Mouse (Mus musculus) adrenal gland, adult (tissue): ENCODE results near the gene Tcl1b3.
A peak's percentile ranks its signal among the peaks of the same experiment; 100 is the strongest.
"Not testable (repeated sequence)": the region's sequence is repeated elsewhere in the genome, so short reads cannot be mapped to it uniquely, and the experiment has no call there.

Source experiments
- DNase-seq, 2 experiments: peaks; one replicate each; pipeline ENCODE4 v3.0.0; 2022 to 2023; ENCODE audit warnings: low spot score in 1 of 2; ENCODE audit not compliant: inconsistent age in 2 of 2

The Tcl1b3 gene

GRCm38 (mm10) chr12:105190743-105191142 lies at the start of gene Tcl1b3:
TSS of gene Tcl1b3 (plus strand) at chr12:105191043.
- DNase-seq = not testable (repeated sequence)

- peak in 1 of 2 experiments; percentile 71 for DNase-seq
Observed at GRCm38 (mm10) chr12:105143096-105143495, 47.7 kb upstream of the Tcl1b3 start.

GRCm38 (mm10) chr12:105144928-105145327 lies 45.9 kb upstream of the Tcl1b3 start:
- DNase-seq = not testable (repeated sequence)

GRCm38 (mm10) chr12:105145714-105146113 lies 45.1 kb upstream of the Tcl1b3 start, which contains the start of gene Tcl1b2:
TSS of gene Tcl1b2 (plus strand) at chr12:105146014.
- DNase-seq = no peak

DNA sequence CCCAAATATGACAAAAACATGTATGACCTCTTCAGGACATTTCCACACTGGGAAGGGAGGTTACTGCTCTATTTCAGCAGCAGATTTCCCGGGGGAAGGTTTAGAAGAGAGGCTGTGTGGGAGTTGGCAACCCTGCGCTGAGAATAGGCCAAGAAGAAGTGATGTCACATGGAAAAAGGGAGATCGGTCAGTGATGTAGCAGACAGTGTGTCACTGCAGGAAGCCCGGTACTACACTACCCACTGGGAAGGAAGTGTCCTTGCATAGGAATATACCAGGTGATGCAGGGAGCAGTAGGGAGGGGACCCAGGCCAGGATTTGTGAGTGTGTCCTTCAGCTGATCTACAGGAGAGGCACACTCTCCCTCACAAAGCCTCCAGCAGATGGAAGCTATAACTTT lies 35.6 kb upstream of the Tcl1b3 start:
- DNase-seq = not testable (repeated sequence)

GRCm38 (mm10) chr12:105158842-105159241 lies 32.0 kb upstream of the Tcl1b3 start:
- no peak for DNase-seq

DNA sequence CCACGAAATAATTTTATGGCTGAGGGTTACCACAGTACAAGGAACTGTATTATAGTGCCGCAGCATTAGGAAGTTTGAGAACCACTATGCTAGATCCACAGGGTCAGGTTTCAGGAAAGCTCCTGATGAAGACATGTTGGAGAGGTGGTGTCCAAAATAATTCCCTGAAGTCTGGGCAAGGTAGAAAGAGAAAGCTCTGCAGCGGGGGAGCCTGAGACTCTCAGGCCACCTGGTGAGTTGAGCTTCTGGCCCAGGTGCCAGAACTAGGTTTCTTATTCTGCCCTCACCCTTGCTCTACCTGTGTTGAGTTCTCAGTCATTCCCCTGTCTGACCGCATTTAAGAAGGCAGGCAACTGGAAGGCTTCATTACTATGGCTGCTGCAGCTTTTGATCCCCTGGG lies 31.5 kb upstream of the Tcl1b3 start, which contains the start of gene Tcl1b1:
Tcl1b1 (plus strand) TSS at position 301 of the 400 bp plus-strand sequence.
- DNase-seq = no peak

DNA sequence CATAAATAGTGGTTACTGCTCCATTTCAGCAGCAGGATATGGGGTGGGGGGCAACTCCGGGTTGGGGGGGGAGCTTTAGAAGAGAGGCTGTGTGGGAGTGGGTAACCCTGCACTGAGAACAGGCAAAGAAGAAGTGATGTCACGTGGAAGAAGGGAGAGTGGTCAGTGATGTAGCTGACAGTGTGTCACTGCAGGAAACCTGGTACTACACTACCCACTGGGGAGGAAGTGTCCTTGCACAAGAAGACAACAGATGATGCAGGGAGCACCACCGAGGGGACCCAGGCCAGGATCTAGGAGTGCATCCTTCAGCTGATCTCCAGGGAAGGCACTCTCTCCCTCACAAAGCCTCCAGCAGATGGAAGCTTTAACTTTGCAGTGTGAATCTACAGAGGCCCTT lies 24.1 kb upstream of the Tcl1b3 start:
- DNase-seq = no peak

GRCm38 (mm10) chr12:105173366-105173765 lies 17.5 kb upstream of the Tcl1b3 start:
- no peak for DNase-seq

GRCm38 (mm10) chr12:105174318-105174717 lies 16.5 kb upstream of the Tcl1b3 start:
- DNase-seq = peak; percentile 64 to 93

GRCm38 (mm10) chr12:105176044-105176443 lies 14.8 kb upstream of the Tcl1b3 start, which contains the start of gene Tcl1b5:
TSS of gene Tcl1b5 (plus strand) at chr12:105176344.
- DNase-seq = not testable (repeated sequence)

DNA sequence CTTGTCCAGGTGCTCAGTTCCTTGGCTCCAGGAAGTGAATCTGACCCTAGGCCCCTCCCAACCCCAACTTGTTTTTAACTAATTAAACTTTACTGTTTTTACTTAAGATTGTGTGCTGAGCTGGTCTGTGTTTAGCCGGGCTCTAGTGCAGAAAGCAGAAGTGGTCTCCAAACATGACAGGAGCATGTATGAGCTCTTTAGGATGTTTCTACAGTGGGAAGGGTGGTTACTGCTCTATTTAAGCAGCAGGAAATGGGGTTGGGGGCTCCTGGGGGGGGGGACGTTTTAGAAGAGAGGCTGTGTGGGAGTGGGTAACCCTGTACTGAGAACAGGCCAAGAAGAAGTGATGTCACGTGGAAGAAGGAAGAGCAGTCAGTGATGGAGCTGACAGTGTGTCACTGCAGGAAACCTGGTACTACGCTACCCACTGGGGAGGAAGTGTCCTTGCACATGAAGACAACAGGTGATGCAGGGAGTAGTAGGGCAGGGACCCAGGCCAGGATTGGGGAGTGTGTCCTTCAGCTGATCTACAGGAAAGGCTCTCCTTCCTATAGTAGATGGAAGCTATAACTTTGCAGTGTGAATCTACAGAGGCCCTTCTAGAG lies 9.7 kb upstream of the Tcl1b3 start:
- not testable (repeated sequence) for DNase-seq

GRCm38 (mm10) chr12:105188980-105189379 lies 1.9 kb upstream of the Tcl1b3 start:
- peak; percentile 15 to 60 for DNase-seq

DNA sequence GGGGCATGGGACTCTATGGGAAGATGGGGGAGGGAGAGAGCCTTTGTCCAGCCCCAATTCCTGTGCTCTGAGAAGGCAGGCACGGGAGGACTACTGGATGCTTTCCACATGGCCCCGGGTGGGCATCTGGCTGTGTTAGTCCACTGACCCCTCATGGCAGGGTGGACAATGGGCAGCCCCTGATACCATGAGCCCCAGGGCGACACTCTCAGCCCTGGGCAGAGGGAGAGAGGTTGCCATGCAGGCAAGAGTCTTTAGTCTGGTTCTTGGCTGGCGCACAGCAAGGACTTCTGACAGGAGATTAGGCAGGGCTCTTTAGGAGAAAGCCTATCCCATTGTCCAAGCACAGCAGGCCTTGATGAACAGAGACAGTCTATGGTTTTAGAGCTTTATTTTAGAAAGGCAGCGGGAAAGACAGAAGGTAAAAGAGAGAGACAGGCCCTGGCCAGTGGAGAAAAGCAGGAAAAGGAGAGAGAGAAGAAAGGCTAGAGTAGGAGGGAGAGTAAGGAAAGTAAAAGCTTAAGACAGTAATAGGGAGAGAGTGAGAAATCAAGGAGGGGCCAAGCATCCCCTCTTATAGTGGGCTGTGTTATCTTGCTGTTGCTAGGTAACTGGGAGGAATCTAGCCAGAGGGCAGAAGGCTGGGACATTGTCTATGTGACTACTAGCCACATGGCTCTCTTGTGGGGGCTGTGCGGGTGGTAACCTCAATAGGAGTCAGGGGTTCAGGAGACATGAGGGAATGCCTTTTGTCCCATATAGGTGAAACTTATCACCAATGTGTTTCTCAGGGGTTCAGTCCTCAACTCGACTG lies 9.0 kb downstream of the Tcl1b3 start:
- not testable (repeated sequence) for DNase-seq

DNA sequence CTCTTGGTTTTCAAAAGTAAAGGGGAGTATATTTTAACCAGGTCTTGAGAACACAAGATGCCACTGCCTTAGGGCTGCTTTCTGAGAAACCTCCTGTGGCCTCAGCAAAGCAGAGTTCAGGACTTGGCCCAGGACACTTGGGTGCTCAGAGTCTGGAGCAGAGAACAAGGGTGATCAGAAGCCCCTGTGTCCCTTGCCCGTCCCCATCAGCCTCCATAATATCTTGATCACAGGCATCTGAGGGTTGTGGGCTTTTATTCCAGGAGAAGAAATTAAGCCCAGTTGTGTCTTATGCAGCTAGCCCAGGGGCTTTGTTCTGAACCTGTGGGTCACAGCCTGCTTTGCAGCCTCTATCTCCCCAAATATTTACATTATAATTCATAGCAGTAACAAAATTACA lies 10.8 kb downstream of the Tcl1b3 start, which contains the start of gene Tcl1b4:
Tcl1b4 (plus strand) TSS at position 301 of the 400 bp plus-strand sequence.
- not testable (repeated sequence) for DNase-seq

DNA sequence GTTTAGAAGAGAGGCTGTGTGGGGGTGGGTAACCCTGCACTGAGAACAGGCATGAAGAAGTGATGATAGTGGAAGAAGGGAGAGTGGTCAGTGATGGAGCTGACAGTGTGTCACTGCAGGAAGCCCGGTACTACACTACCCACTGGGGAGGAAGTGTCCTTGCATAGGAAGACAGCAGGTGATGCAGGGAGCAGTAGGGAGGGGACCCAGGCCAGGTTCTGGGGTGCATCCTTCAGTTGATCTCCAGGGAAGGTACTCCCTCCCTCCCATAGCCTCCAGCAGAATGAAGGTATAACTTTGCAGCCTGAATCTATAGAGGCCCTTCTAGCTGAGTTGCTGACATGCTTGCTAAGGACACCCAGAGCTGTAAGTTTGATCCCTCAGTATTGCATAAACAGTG lies 16.2 kb downstream of the Tcl1b3 start:
- DNase-seq = no peak

DNA sequence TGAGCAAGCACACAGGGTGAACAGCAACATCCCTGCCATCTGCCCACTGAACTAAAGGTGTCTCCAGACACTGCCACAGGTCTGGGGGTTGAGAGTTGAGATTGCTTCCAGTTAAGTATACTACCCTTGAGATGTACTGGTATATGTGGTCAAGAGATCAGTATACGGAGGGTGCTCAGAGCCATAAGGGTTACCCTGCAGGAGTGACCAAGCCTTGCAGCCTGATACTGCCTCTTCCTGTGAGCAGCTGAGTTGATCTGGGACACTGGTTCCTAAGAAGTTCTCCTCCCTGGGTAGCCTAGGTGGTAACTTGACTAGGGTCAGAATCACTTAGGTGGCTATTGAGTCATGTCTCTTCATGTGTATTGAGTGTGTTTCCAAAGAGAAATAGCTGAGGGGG lies 17.6 kb downstream of the Tcl1b3 start:
- DNase-seq = no peak

DNA sequence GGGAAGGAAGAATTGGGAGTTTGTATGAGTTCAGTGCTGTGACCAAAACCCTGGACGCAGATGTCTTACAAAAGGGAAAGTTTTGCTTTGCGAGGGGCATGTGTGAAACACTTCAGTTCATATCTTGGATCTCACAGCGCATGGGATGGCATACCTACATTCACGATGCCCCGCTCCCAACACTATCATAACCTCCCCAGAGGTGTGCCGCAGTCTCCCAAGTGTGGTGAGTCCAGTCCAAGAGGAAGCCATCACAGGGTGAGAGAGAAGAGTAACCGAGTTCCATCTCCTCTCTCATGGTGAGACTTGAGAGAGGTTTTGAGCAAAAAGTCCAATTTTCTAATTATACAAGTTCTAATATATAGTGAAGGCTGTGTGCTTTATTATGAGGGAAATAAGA lies 18.4 kb downstream of the Tcl1b3 start:
- no peak for DNase-seq

GRCm38 (mm10) chr12:105217101-105217760 lies 26.4 kb downstream of the Tcl1b3 start:
- no peak for DNase-seq

DNA sequence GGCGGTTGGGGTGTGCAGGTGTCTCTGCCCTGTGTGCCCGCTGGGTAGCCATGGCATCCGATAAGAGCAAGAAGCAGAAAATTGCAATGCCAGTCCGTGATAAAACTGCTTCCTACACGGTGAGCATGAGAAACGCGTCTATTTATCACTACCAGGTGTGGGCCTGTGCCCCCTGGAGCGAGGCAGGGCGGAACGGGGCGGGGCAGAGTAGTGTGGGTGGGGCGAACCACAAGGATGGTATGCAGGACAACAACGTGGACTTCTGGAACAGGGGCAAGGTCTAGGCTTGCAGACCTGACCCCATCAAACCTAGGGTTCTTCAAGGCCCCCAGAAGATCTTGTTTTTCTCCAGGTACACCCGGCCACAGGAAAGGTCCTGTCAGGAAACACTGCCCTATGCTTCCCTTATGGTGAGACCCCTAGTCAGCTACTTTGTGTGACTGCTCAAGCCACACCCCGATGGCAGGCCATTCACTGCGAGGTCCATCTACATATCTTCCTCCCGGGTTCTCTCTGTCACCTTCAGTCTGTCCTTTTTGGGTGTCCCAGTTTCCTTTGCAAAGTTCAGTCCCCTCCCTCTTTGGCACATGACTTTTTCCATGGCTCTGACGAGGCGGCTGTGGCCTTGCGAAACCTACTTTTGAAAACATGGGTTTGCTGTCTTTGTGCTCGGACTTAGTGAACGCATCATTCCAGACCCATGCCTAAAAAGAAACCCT lies 31.9 kb downstream of the Tcl1b3 start, which contains the start of gene Tcl1:
Tcl1 (minus strand) TSS at position 193 of the 719 bp plus-strand sequence.
- DNase-seq = no peak
